Mouse (Mus musculus): Measurements from ENCODE around the gene Fam19a4. TPM values are rescaled to one million over a fixed set of nuclear protein-coding genes. Genes with fewer than 3 reads are reported as not detected.
"Not testable (repeated sequence)": the region's sequence is repeated elsewhere in the genome, so short reads cannot be mapped to it uniquely, and the experiment has no call there.

The Fam19a4 gene
- polyA plus RNA-seq, 1 experiment = 0.54 TPM

DNA sequence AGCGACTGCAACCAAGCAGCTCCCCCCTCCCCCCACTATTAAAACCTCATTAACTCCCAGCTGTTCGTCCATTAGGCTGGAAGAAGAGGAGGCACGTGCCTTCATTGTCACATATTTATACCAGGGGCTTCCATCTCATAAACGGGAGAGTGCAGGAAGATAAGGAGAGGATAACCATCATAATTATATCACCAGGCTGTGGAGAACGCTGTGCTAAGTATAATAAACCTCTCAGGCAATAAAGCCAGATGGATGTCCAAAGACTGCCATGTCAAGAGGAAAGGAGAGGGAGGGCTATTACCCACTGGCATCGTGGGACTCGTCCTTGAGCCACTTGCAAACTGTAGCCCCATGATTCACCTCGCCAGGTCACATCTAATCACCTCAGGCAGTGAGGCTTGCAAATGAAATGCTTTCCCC, 151.1 kb downstream of the Fam19a4 start:
- no peak overlapping the region for H3K27ac ChIP-seq (ENCODE audit: insufficient read depth, low read length)
- H3K27me3 ChIP-seq (ENCODE audit: control insufficient read depth, insufficient read depth, low read length) = no peaks in the 10 kb centered on the region
- no peak for DNase-seq
- 32% methylated on average over 8 of the region's 8 CpGs for WGBS
- no peak overlapping the region for H3K4me3 ChIP-seq (replicated peaks; ENCODE audit: insufficient read depth, low read depth, low read length)
- TF ChIP-seq POLR2A (IDR thresholded peaks at IDR 0.05; ENCODE audit: borderline replicate concordance, insufficient read depth, low read length) (no peak), CTCF (IDR thresholded peaks at IDR 0.05; ENCODE audit: borderline replicate concordance, insufficient read depth, low read depth, low read length) (no peak)
- no peaks in the 10 kb centered on the region for H3K4me1 ChIP-seq (ENCODE audit: control insufficient read depth, insufficient read depth, low read length)

DNA sequence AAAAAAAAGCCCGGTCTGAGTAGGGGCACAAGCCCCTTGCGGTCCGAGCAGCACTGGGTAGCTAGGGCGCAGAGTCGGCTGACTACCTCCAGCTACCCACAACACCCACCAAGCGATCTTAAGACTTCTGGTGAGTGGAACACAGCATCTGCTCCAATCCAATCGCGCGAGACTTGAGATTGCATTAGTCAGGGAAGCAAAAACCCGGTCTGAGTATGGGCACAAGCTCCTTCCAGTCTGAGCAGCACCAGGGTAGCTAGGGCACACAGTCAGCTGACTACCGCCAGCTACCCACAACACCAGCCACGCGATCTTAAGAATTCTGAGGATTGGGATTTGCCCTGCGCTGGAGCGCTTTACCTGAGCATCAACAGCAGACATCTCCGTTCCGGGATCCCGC, 183.1 kb downstream of the Fam19a4 start:
- 94% methylated on average over 18 of the region's 18 CpGs for WGBS
- not testable (repeated sequence) for DNase-seq; H3K4me1 ChIP-seq (ENCODE audit: control insufficient read depth, insufficient read depth, low read length); H3K27ac ChIP-seq (ENCODE audit: insufficient read depth, low read length); H3K4me3 ChIP-seq (replicated peaks; ENCODE audit: insufficient read depth, low read depth, low read length); H3K27me3 ChIP-seq (ENCODE audit: control insufficient read depth, insufficient read depth, low read length)

DNA sequence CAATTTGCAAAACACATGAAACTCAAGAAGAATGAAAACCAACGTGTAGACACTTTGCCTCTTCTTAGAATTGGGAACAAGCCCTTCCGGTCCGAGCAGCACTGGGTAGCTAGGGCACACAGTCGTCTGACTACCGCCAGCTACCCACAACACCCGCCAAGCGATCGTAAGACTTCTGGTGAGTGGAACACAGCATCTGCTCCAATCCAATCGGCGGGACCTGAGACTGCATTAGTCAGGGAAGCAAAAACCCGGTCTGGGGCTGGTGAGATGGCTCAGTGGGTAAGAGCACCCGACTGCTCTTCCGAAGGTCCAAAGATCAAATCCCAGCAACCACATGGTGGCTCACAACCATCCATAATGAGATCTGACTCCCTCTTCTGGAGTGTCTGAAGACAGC, 183.6 kb downstream of the Fam19a4 start:
- WGBS = 90% methylated on average over 13 of the region's 13 CpGs

DNA sequence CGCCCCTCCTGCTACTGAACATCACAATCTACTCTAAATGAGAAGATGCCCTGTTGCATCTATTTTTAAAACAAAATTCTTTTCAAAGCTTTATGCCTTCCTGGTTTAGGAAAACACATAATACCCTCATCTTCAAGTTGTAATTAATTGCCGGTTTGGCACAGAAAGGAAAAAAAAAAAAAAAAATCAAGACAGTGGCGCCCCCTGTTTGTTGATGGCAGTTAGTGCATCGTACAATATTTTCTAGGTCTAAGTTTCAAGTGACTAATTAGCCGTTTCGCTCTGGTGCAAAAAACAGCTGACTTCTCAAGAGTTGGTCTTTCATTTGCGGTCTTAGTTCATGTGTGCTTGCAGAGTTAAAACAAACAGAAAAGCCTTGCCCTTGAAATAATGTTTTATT, 207.1 kb downstream of the Fam19a4 start:
- no peak overlapping the region for H3K27ac ChIP-seq (ENCODE audit: insufficient read depth, low read length)
- no peak for DNase-seq
- H3K4me1 ChIP-seq (ENCODE audit: control insufficient read depth, insufficient read depth, low read length) = no peaks in the 10 kb centered on the region
- no peaks in the 10 kb centered on the region for H3K27me3 ChIP-seq (ENCODE audit: control insufficient read depth, insufficient read depth, low read length)
- no peak overlapping the region for H3K4me3 ChIP-seq (replicated peaks; ENCODE audit: insufficient read depth, low read depth, low read length)
- TF ChIP-seq POLR2A (IDR thresholded peaks at IDR 0.05; ENCODE audit: borderline replicate concordance, insufficient read depth, low read length) (no peak), CTCF (IDR thresholded peaks at IDR 0.05; ENCODE audit: borderline replicate concordance, insufficient read depth, low read depth, low read length) (no peak)
- 66% methylated on average over 7 of the region's 7 CpGs for WGBS

More for the DNA sequence above, 183.6 kb downstream of the Fam19a4 start:
- DNase-seq; H3K27ac ChIP-seq (ENCODE audit: insufficient read depth, low read length); H3K4me3 ChIP-seq (replicated peaks; ENCODE audit: insufficient read depth, low read depth, low read length); H3K27me3 ChIP-seq (ENCODE audit: control insufficient read depth, insufficient read depth, low read length); H3K4me1 ChIP-seq (ENCODE audit: control insufficient read depth, insufficient read depth, low read length): not testable (repeated sequence)

DNA sequence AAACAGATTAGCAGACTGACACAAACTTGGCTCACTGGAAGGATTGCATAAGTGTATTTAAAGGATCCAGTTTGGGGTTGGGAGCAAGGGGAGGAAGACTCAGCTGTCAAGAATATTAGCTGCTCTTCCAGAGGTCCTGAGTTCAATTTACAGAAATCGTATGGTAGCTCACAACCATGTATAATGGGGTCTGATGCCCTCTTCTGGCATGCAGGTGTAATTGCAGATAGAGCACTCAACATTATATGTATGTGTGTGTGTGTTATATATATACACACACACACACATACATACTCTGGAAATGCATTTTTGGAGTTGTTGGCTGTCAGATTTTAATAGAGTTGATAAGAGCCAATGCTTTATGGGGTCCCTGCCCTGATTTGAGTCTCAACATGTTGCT, 216.3 kb downstream of the Fam19a4 start:
- no peak for DNase-seq
- no peak for TF ChIP-seq CTCF (IDR thresholded peaks at IDR 0.05; ENCODE audit: borderline replicate concordance, insufficient read depth, low read depth, low read length)
- TF ChIP-seq POLR2A (IDR thresholded peaks at IDR 0.05; ENCODE audit: borderline replicate concordance, insufficient read depth, low read length) = no peak
- H3K27ac ChIP-seq (ENCODE audit: insufficient read depth, low read length) = no peak overlapping the region
- H3K4me1 ChIP-seq (ENCODE audit: control insufficient read depth, insufficient read depth, low read length) = no peaks in the 10 kb centered on the region
- WGBS = 22% methylated on average over 1 of the region's 1 CpGs
- H3K4me3 ChIP-seq (replicated peaks; ENCODE audit: insufficient read depth, low read depth, low read length) = no peak overlapping the region
- no peaks in the 10 kb centered on the region for H3K27me3 ChIP-seq (ENCODE audit: control insufficient read depth, insufficient read depth, low read length)

DNA sequence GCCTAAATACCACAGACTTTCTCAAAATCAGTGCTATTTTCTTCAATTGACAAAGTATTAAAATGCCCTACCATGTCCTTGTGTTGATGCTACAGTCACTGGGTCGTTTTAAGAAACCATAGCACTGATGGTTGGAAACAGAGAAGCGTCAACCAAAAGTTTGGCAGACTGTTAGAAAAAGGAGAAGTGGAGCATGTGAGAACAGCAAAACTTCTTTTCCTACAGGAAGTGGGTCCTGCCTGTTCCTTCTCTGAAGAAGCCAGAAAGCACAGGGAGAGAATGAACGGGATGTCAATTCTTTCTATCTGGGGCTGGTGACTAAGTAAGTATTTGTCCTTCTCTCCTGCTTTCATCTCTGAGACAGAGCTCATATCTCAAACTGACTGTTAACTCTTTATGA, 219.6 kb downstream of the Fam19a4 start:
- Histone ChIP-seq H3K27me3 (ENCODE audit: control insufficient read depth, insufficient read depth, low read length) (no peaks in the 10 kb centered on the region), H3K27ac (ENCODE audit: insufficient read depth, low read length) (no peak overlapping the region), H3K4me3 (replicated peaks; ENCODE audit: insufficient read depth, low read depth, low read length) (no peak overlapping the region), H3K4me1 (ENCODE audit: control insufficient read depth, insufficient read depth, low read length) (no peaks in the 10 kb centered on the region)
- TF ChIP-seq CTCF (IDR thresholded peaks at IDR 0.05; ENCODE audit: borderline replicate concordance, insufficient read depth, low read depth, low read length) = no peak
- TF ChIP-seq POLR2A (IDR thresholded peaks at IDR 0.05; ENCODE audit: borderline replicate concordance, insufficient read depth, low read length) = no peak
- DNase-seq = no peak
- WGBS = 81% methylated on average over 3 of the region's 3 CpGs

DNA sequence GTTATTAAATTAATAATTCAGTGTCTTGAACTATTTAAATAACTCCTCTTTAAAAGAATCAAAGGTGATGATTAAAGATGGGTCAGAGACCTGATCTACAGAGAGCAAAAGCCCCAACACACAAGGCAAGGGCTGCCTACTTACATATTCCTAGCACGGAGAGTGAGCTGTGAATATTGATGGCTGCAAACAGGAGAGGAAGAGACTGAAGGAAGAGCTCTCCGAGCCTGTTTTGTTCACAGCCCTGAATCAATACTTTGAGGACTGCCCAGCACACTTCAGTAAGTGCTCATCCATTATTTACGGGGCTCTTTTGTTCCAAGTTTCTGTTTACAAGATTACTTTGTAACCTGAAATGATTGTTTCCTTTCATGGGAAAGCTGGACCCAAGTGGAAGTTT, 233.6 kb downstream of the Fam19a4 start:
- 31% methylated on average over 3 of the region's 3 CpGs for WGBS

DNA sequence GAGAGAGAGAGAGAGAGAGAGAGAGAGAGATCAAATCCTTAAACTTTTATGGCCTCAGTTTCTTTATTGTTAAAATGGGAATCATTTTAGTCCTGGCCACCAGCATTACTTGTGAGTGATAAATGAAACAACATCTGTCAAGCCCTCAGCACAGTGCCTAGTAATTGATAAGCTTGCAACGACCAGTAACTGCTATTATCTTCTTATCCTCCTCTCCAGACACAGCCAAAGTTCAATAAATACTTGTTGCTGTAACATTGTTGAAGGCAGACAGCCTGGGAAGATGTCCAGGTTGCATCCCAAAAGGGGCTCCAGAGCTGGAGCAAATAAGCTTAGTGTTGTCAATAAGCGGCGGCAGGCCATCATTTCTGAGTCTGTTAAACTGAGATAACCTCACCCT, 257.2 kb downstream of the Fam19a4 start:
- no peak for DNase-seq
- no peak overlapping the region for H3K4me3 ChIP-seq (replicated peaks; ENCODE audit: insufficient read depth, low read depth, low read length)
- WGBS = 72% methylated on average over 3 of the region's 3 CpGs
- no peak overlapping the region for H3K27ac ChIP-seq (ENCODE audit: insufficient read depth, low read length)
- no peaks in the 10 kb centered on the region for H3K27me3 ChIP-seq (ENCODE audit: control insufficient read depth, insufficient read depth, low read length)
- no peaks in the 10 kb centered on the region for H3K4me1 ChIP-seq (ENCODE audit: control insufficient read depth, insufficient read depth, low read length)
- TF ChIP-seq POLR2A (IDR thresholded peaks at IDR 0.05; ENCODE audit: borderline replicate concordance, insufficient read depth, low read length) (no peak), CTCF (IDR thresholded peaks at IDR 0.05; ENCODE audit: borderline replicate concordance, insufficient read depth, low read depth, low read length) (no peak)

More for the DNA sequence above, 233.6 kb downstream of the Fam19a4 start:
- H3K4me3 ChIP-seq (replicated peaks; ENCODE audit: insufficient read depth, low read depth, low read length) = no peak overlapping the region
- TF ChIP-seq POLR2A (IDR thresholded peaks at IDR 0.05; ENCODE audit: borderline replicate concordance, insufficient read depth, low read length) = no peak
- TF ChIP-seq CTCF (IDR thresholded peaks at IDR 0.05; ENCODE audit: borderline replicate concordance, insufficient read depth, low read depth, low read length) = no peak
- no peaks in the 10 kb centered on the region for H3K4me1 ChIP-seq (ENCODE audit: control insufficient read depth, insufficient read depth, low read length)
- H3K27me3 ChIP-seq (ENCODE audit: control insufficient read depth, insufficient read depth, low read length) = no peaks in the 10 kb centered on the region
- H3K27ac ChIP-seq (ENCODE audit: insufficient read depth, low read length) = no peak overlapping the region
- DNase-seq = no peak

DNA sequence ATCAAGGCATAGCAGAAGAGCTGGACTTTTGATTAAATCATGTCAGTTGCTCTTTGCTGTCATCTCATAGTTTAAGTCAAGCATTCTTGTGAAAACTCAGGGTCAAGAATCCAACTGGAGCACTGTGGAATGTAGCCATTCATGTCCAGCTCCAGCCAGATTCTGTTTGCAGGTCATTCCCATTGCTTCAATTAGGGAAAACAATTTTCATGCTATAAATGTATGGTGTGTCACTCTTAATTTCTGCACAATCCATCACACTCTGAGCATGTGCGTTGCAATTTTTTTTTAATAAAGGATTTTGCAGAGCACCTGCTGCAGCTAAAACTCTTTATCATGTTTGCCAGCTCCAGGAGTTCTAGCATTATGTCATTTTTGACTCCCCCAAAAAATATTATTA, 261.5 kb downstream of the Fam19a4 start:
- no peaks in the 10 kb centered on the region for H3K27me3 ChIP-seq (ENCODE audit: control insufficient read depth, insufficient read depth, low read length)
- no peaks in the 10 kb centered on the region for H3K4me1 ChIP-seq (ENCODE audit: control insufficient read depth, insufficient read depth, low read length)
- no peak for DNase-seq
- WGBS = 22% methylated on average over 1 of the region's 1 CpGs
- H3K4me3 ChIP-seq (replicated peaks; ENCODE audit: insufficient read depth, low read depth, low read length) = no peak overlapping the region
- TF ChIP-seq POLR2A (IDR thresholded peaks at IDR 0.05; ENCODE audit: borderline replicate concordance, insufficient read depth, low read length) (no peak), CTCF (IDR thresholded peaks at IDR 0.05; ENCODE audit: borderline replicate concordance, insufficient read depth, low read depth, low read length) (no peak)
- no peak overlapping the region for H3K27ac ChIP-seq (ENCODE audit: insufficient read depth, low read length)

Measured in cerebellum, adult 2 months (tissue).